Mouse (Mus musculus) midbrain, postnatal 0 days (tissue): Measurements from ENCODE around the gene Acly. TPM values are rescaled to one million over a fixed set of nuclear protein-coding genes. Genes with fewer than 3 reads are reported as not detected.

Experiments
- ATAC-seq: fragments of 200-750 bp; cut with Nextera tagmentation; 2 replicates; pipeline ENCODE4 v1.8.0; 2017; ENCODE audit warnings: moderate number of reproducible peaks, mild to moderate bottlenecking, moderate TSS enrichment, moderate library complexity; ENCODE audit not compliant: low FRiP score
- DNase-seq: peaks from one replicate; pipeline ENCODE4 v3.0.0-alpha.2; 2015; ENCODE audit warnings: low spot score
- H3K27ac ChIP-seq: fragments of 300-500 bp; sonication (generic); 2 replicates; pipeline ENCODE4 v1.5.1; 2014; ENCODE audit warnings: low read depth, mild to moderate bottlenecking, low read length, mixed read lengths
- H3K27me3 ChIP-seq: fragments of 300-500 bp; sonication (generic); 2 replicates; pipeline ENCODE4 v1.6.1; 2014; ENCODE audit warnings: low read length, control low read depth, mixed read lengths; ENCODE audit not compliant: insufficient read depth
- H3K36me3 ChIP-seq: fragments of 300-500 bp; sonication (generic); 2 replicates; pipeline ENCODE4 v1.6.1; 2014; ENCODE audit warnings: low read length, control low read depth, mixed read lengths; ENCODE audit not compliant: insufficient read depth
- H3K4me1 ChIP-seq: fragments of 300-500 bp; sonication (generic); 2 replicates; pipeline ENCODE4 v1.6.1; 2014; ENCODE audit warnings: mild to moderate bottlenecking, control low read depth, antibody characterized with exemption, low read length, mixed read lengths; ENCODE audit not compliant: insufficient read depth
- H3K4me2 ChIP-seq: fragments of 300-500 bp; sonication (generic); 2 replicates; pipeline ENCODE4 v1.6.1; 2014; ENCODE audit warnings: low read depth, mild to moderate bottlenecking, low read length, mixed read lengths; ENCODE audit not compliant: poor library complexity, severe bottlenecking
- H3K4me3 ChIP-seq: fragments of 300-500 bp; sonication (generic); 2 replicates; pipeline ENCODE4 v1.5.1; 2014; ENCODE audit warnings: low read depth, mild to moderate bottlenecking, low read length, moderate library complexity
- H3K9ac ChIP-seq: fragments of 300-500 bp; sonication (generic); replicated peaks from 2 replicates; pipeline ENCODE4 v1.6.1; 2014; ENCODE audit warnings: mild to moderate bottlenecking, low read length, moderate library complexity, mixed read lengths; ENCODE audit not compliant: poor library complexity, severe bottlenecking
- H3K9me3 ChIP-seq: fragments of 300-500 bp; sonication (generic); 2 replicates; pipeline ENCODE4 v1.6.1; 2016; ENCODE audit warnings: low read length, control low read depth
- CTCF ChIP-seq: IDR thresholded peaks from 2 replicates; pipeline ENCODE4 v1.5.1; 2016; ENCODE audit warnings: antibody characterized with exemption, mild to moderate bottlenecking
- WGBS: fragments of 180-500 bp; shearing (Covaris S2); extraction: QIAGEN DNeasy Blood & Tissue Kit; methylation state at CpG from one replicate; pipeline ENCODE4 v1.1.7; 2014; 5-methylcytosine and 5-hydroxymethylcytosine counted together
- polyA plus RNA-seq: library from polyadenylated mRNA; unstranded; fragments of >200 nt; fragmentation: Nextera tagmentation; extraction: Ambion mirVana; gene quantifications from 2 replicates; pipeline ENCODE4 v1.2.1, GENCODE M21; 2015
- total RNA-seq: library from RNA; depleted of rRNA; stranded (reverse); fragments of >200 nt; gene quantifications from 2 replicates; pipeline ENCODE4 v1.2.3, GENCODE M21; 2014

Acly gene
- total and polyA plus RNA-seq, 2 experiments from 2014 or later: 116 to 228 TPM

GRCm38 (mm10) chr11:100442625-100443024 lies 85.2 kb downstream of the Acly start:
- Histone ChIP-seq H3K36me3 (0 out of 2 replicates have a peak, but pooled peaks cover 2% of the 10 kb centered on the region), H3K9ac (no peak overlapping the region), H3K4me1 (peaks cover 7% of the 10 kb centered on the region), H3K27me3 (no peaks in the 10 kb centered on the region), H3K9me3 (no peaks in the 10 kb centered on the region), H3K4me3 (no peak overlapping the region), H3K27ac (no peak overlapping the region), H3K4me2 (no peak overlapping the region)
- DNase-seq (no peak), ATAC-seq (no peak)
- no peak for TF ChIP-seq CTCF
- 80% methylated on average over 6 of the region's 6 CpGs for WGBS

GRCm38 (mm10) chr11:100441797-100442196 lies 86.0 kb downstream of the Acly start, which contains the start of the genes Nt5c3b and Klhl10:
Gene Nt5c3b (minus strand): TSS chr11:100441808.
Gene Klhl10 (plus strand): TSS chr11:100441917.
- Histone ChIP-seq H3K36me3 (0 out of 2 replicates have a peak, but pooled peaks cover 5% of the 10 kb centered on the region), H3K4me3 (peak within 1 kb of the TSS; percentile 86), H3K9ac (peak within 1 kb of the TSS; percentile 90), H3K4me1 (peaks cover 7% of the 10 kb centered on the region), H3K4me2 (peak within 1 kb of the TSS; percentile 87), H3K27me3 (no peaks in the 10 kb centered on the region), H3K9me3 (no peaks in the 10 kb centered on the region), H3K27ac (peak within 1 kb of the TSS; percentile 75)
- ATAC-seq: no peak
- no peak for TF ChIP-seq CTCF
- DNase-seq: no peak
- WGBS: 87% methylated on average over 8 of the region's 8 CpGs

- Histone ChIP-seq H3K4me2 (peak overlapping the region; percentile 87), H3K36me3 (peaks cover 10% of the 10 kb centered on the region), H3K27me3 (no peaks in the 10 kb centered on the region), H3K4me3 (peak overlapping the region; percentile 86), H3K4me1 (peaks cover 7% of the 10 kb centered on the region), H3K9me3 (no peaks in the 10 kb centered on the region), H3K27ac (peak overlapping the region; percentile 75), H3K9ac (peak overlapping the region; percentile 90)
- ATAC-seq (peak; percentile 95), DNase-seq (peak; percentile 89)
- TF ChIP-seq CTCF: 0 out of 2 replicates have a peak, but pooled peaks have one; percentile 2
- 1% methylated on average over 51 of the region's 52 CpGs for WGBS
These were observed 86.9 kb downstream of the Acly start for GRCm38 (mm10) chr11:100440691-100441522.

- no peaks in the 10 kb centered on the region for H3K9me3 ChIP-seq
- H3K36me3 ChIP-seq: peaks cover 16% of the 10 kb centered on the region
- ATAC-seq: no peak
- H3K4me2 ChIP-seq: no peak overlapping the region
- no peak overlapping the region for H3K9ac ChIP-seq
- H3K27me3 ChIP-seq: no peaks in the 10 kb centered on the region
- H3K4me3 ChIP-seq: no peak overlapping the region
- DNase-seq: no peak
- peaks cover 7% of the 10 kb centered on the region for H3K4me1 ChIP-seq
- WGBS: 64% methylated on average over 1 of the region's 1 CpGs
- no peak for TF ChIP-seq CTCF
- no peak overlapping the region for H3K27ac ChIP-seq
These were observed 89.9 kb downstream of the Acly start for GRCm38 (mm10) chr11:100437901-100438300.

GRCm38 (mm10) chr11:100435678-100436246 lies 92.0 kb downstream of the Acly start:
- no peak overlapping the region for H3K4me2 ChIP-seq
- no peak for DNase-seq
- no peak overlapping the region for H3K9ac ChIP-seq
- peaks cover 19% of the 10 kb centered on the region for H3K36me3 ChIP-seq
- TF ChIP-seq CTCF: no peak
- 19% methylated on average over 9 of the region's 9 CpGs for WGBS
- H3K9me3 ChIP-seq: no peaks in the 10 kb centered on the region
- ATAC-seq: no peak
- H3K4me1 ChIP-seq: peaks cover 3% of the 10 kb centered on the region; the same call in 1 of the 2 replicates
- H3K27ac ChIP-seq: no peak overlapping the region
- no peak overlapping the region for H3K4me3 ChIP-seq
- no peaks in the 10 kb centered on the region for H3K27me3 ChIP-seq

- no peaks in the 10 kb centered on the region for H3K4me1 ChIP-seq
- H3K27ac ChIP-seq: no peak overlapping the region
- no peak overlapping the region for H3K4me3 ChIP-seq
- ATAC-seq: no peak
- no peaks in the 10 kb centered on the region for H3K27me3 ChIP-seq
- H3K36me3 ChIP-seq: peaks cover 21% of the 10 kb centered on the region
- H3K9me3 ChIP-seq: no peaks in the 10 kb centered on the region
- no peak for TF ChIP-seq CTCF
- H3K9ac ChIP-seq: no peak overlapping the region
- 97% methylated on average over 5 of the region's 5 CpGs for WGBS
- DNase-seq: no peak
- H3K4me2 ChIP-seq: no peak overlapping the region
These were observed 95.8 kb downstream of the Acly start for GRCm38 (mm10) chr11:100432002-100432401.
